Mouse (Mus musculus): ENCODE results near the gene Them5. TPM values are rescaled to one million over a fixed set of nuclear protein-coding genes. Genes with fewer than 3 reads are reported as not detected.

The Them5 gene
- polyA plus RNA-seq, 1 experiment from 2014 or later = not detected

DNA sequence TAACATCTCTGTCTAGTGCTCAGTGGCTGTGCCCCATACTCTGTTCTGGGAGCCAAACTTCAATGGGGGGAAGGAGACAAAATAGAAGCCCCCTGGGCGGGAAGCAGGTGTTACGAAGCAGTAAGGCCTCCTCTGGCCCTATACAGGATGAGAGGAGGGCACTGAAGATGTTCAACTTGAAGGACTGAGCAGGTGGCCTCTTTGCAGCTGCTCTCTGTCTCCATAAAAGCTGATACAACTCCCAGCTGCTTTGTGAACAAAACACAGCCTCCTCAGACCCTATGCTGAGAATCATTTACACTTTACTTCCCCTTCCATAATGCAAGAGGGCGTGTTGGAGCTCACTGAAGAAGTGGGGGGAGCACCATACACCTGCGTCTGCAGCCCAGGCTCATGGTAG is 44.8 kb downstream of the Them5 start:
- Histone ChIP-seq H3K27me3 (no peaks in the 10 kb centered on the region), H3K4me3 (replicated peaks) (no peak overlapping the region), H3K4me1 (replicated peaks) (no peaks in the 10 kb centered on the region), H3K9me3 (replicated peaks) (no peaks in the 10 kb centered on the region), H3K4me2 (no peak overlapping the region), H3K27ac (no peak overlapping the region), H3K9ac (no peak overlapping the region), H3K36me3 (no peaks in the 10 kb centered on the region)
- DNase-seq (no peak), ATAC-seq (ENCODE audit: low read depth) (no peak)
- WGBS (ENCODE audit: insufficient replicate concordance) = 50% methylated on average over 4 of the region's 4 CpGs

DNA sequence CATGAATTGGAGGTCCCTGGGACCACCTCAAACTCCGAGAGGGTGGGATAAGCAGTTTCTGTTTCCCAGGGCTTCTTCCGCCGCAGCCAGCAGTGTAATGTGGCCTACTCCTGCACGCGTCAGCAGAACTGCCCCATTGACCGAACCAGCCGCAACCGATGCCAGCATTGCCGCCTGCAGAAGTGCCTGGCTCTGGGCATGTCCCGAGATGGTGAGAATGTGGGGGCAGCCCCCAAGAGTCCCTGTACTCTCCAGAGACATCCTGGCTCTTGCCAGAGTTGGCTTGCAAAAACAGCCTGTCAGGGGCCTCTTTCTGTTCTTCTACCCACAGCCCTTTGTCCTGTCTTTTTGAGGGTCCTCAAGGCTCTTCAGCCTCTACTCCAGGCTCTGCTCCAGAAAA is 45.5 kb downstream of the Them5 start:
- no peak for ATAC-seq (ENCODE audit: low read depth)
- Histone ChIP-seq H3K27ac (no peak overlapping the region), H3K36me3 (no peaks in the 10 kb centered on the region), H3K27me3 (no peaks in the 10 kb centered on the region), H3K9me3 (replicated peaks) (no peaks in the 10 kb centered on the region), H3K4me2 (no peak overlapping the region), H3K4me3 (replicated peaks) (no peak overlapping the region), H3K4me1 (replicated peaks) (no peaks in the 10 kb centered on the region), H3K9ac (no peak overlapping the region)
- no peak for DNase-seq
- WGBS (ENCODE audit: insufficient replicate concordance) = 80% methylated on average over 10 of the region's 10 CpGs

DNA sequence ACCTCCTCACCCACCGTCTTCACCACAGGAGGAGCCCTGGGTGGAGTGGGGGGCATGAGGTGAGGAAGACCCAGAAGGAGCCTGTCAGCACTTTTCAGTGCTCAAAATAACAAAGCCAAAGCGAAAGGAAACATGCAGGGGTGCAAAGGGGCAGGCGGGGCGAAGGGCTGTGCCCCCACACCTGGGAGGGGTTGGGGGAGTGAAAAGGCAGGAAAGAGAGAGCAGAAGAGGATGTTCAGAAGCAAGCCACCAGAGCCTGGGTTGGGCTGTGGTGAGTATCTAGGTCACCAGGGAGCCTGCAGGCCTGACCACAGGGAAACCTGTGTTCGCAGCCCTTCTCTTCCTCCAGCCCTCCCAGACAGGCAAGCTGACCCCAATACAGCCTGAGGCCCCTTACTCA is 46.1 kb downstream of the Them5 start:
- WGBS (ENCODE audit: insufficient replicate concordance) = 36% methylated on average over 5 of the region's 5 CpGs
- ATAC-seq (ENCODE audit: low read depth) = no peak
- H3K9me3 ChIP-seq (replicated peaks) = no peaks in the 10 kb centered on the region
- no peak overlapping the region for H3K9ac ChIP-seq
- no peak overlapping the region for H3K4me3 ChIP-seq (replicated peaks)
- no peak for DNase-seq
- no peak overlapping the region for H3K27ac ChIP-seq
- H3K4me1 ChIP-seq (replicated peaks) = no peaks in the 10 kb centered on the region
- no peaks in the 10 kb centered on the region for H3K36me3 ChIP-seq
- H3K27me3 ChIP-seq = no peaks in the 10 kb centered on the region
- no peak overlapping the region for H3K4me2 ChIP-seq

DNA sequence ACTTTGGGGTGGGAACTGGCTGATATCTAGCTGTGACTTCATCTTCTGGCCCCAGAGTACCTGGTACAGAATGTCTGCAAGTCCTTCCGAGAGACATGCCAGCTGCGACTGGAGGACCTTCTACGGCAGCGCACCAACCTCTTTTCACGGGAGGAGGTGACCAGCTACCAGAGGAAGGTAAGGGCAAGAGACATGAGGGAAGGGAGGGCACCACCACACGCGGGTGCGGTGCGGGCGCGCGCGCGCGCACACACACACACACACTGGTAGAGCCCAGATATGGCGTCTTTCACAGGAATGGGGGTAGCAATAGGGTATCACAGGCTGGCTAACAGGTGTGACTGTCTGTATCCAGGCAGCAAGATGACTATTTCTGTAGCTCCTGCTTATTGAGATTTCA is 47.5 kb downstream of the Them5 start:
- H3K9ac ChIP-seq = no peak overlapping the region
- no peak overlapping the region for H3K4me2 ChIP-seq
- H3K4me3 ChIP-seq (replicated peaks) = no peak overlapping the region
- no peaks in the 10 kb centered on the region for H3K9me3 ChIP-seq (replicated peaks)
- DNase-seq (no peak), ATAC-seq (ENCODE audit: low read depth) (no peak)
- H3K36me3 ChIP-seq = no peaks in the 10 kb centered on the region
- H3K4me1 ChIP-seq (replicated peaks) = no peaks in the 10 kb centered on the region
- WGBS (ENCODE audit: insufficient replicate concordance) = 87% methylated on average over 16 of the region's 16 CpGs
- no peak overlapping the region for H3K27ac ChIP-seq
- H3K27me3 ChIP-seq = no peaks in the 10 kb centered on the region

DNA sequence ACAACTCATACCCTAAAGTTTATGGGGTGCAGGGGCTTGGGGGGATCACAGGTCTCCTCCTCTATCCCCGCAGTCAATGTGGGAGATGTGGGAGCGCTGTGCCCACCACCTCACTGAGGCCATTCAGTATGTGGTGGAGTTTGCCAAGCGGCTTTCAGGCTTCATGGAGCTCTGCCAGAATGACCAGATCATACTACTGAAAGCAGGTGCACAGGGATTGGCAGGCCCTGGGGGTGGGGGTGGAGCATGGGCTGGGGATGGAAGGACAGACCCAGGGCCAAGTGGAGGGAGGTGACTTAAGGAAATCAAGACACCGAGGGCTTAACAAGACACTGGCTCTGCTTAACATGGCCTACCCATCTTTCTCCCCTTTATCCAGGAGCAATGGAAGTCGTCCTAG is 49.1 kb downstream of the Them5 start:
- no peak for DNase-seq
- H3K9ac ChIP-seq = no peak overlapping the region
- no peaks in the 10 kb centered on the region for H3K27me3 ChIP-seq
- H3K4me3 ChIP-seq (replicated peaks) = no peak overlapping the region
- WGBS (ENCODE audit: insufficient replicate concordance) = 65% methylated on average over 5 of the region's 5 CpGs
- no peak overlapping the region for H3K4me2 ChIP-seq
- no peaks in the 10 kb centered on the region for H3K4me1 ChIP-seq (replicated peaks)
- H3K36me3 ChIP-seq = no peaks in the 10 kb centered on the region
- no peaks in the 10 kb centered on the region for H3K9me3 ChIP-seq (replicated peaks)
- no peak for ATAC-seq (ENCODE audit: low read depth)
- no peak overlapping the region for H3K27ac ChIP-seq

DNA sequence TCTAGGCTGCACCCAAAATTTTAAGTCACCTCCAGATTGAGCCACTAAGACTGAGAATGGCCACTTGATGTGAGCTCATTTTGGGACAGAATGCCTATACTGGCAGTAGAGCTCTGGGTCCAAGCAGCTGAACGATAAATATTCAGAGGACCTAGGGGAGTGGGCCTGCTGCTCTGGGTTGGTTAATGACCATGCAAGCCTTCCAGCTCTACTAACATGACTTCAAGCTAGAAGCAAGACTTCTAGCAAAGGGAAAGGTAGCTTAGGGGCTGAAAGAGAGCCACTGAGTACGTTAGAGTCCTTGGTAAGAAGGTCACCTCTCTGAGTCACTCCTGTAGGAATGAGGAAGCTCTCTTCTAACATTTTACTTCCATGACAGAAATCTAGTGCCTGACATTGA is 50.2 kb downstream of the Them5 start:
- 53% methylated on average over 2 of the region's 2 CpGs for WGBS (ENCODE audit: insufficient replicate concordance)
- Histone ChIP-seq H3K27me3 (peaks cover 7% of the 10 kb centered on the region), H3K4me2 (no peak overlapping the region), H3K9me3 (replicated peaks) (no peaks in the 10 kb centered on the region), H3K9ac (no peak overlapping the region), H3K36me3 (no peaks in the 10 kb centered on the region), H3K4me1 (replicated peaks) (no peaks in the 10 kb centered on the region), H3K4me3 (replicated peaks) (no peak overlapping the region), H3K27ac (no peak overlapping the region)
- ATAC-seq (ENCODE audit: low read depth) = no peak
- no peak for DNase-seq

DNA sequence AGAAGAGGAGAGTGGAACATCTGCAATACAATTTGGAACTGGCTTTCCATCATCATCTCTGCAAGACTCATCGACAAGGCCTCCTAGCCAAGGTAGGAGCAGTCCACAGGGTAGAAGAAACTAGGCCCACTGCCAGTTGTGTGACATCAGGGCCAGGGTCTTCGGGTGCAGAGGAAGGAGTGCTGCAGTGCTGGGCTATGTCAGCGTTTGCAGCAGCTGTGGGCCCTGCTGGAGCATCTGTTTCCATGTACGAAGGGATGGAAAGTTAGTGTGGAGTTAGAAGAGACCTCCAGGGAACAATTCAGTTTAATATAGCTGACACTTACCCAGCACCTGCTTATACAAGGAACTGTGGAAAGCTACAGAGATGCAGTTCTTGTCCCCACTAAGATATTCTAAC is 51.1 kb downstream of the Them5 start:
- 52% methylated on average over 4 of the region's 4 CpGs for WGBS (ENCODE audit: insufficient replicate concordance)
- Histone ChIP-seq H3K36me3 (no peaks in the 10 kb centered on the region), H3K4me3 (replicated peaks) (no peak overlapping the region), H3K4me2 (no peak overlapping the region), H3K9me3 (replicated peaks) (no peaks in the 10 kb centered on the region), H3K4me1 (replicated peaks) (no peaks in the 10 kb centered on the region), H3K27me3 (peaks cover 16% of the 10 kb centered on the region), H3K9ac (no peak overlapping the region), H3K27ac (no peak overlapping the region)
- ATAC-seq (ENCODE audit: low read depth) (no peak), DNase-seq (no peak)

DNA sequence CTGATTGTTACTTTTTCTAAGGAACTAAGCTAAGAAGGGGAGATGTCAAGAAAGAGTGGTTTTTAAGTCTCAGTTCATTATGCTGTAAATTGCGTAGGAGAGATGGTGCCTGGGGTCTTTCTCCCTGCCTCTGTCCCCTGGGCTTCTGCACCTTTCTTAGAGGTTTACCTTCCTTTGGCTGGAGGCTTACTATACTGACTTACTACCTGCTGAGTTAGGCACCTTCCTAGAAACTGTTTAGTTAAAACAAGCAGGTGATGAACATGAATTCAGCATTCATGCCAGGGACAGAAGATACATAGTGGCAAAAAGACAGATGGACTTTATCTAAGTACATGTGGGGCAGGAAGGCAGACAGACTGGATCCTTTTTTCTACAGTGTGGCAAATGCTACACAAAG is 54.4 kb downstream of the Them5 start:
- DNase-seq (no peak), ATAC-seq (ENCODE audit: low read depth) (no peak)
- 47% methylated on average over 1 of the region's 1 CpGs for WGBS (ENCODE audit: insufficient replicate concordance)
- Histone ChIP-seq H3K4me3 (replicated peaks) (no peak overlapping the region), H3K4me1 (replicated peaks) (no peaks in the 10 kb centered on the region), H3K9ac (no peak overlapping the region), H3K9me3 (replicated peaks) (no peaks in the 10 kb centered on the region), H3K27me3 (peaks cover 49% of the 10 kb centered on the region), H3K27ac (no peak overlapping the region), H3K4me2 (no peak overlapping the region), H3K36me3 (no peaks in the 10 kb centered on the region)

DNA sequence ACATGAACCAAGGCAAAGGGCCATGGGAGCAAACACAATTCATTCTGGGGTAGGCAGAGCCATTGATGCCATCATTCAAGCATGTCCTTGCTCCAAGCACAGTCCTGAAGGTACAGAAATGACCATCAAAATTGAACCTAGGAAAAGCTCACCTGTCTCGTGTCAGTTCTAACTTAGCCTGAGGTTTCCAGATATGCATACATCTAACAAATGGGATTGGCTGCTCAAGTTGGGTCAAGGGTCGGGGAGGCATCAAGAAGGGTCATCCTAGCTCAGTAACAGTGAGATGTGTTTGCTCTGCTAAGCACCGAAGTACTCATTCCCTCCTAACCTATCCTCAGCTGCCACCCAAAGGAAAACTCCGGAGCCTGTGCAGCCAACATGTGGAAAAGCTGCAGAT is 55.0 kb downstream of the Them5 start:
- 55% methylated on average over 4 of the region's 4 CpGs for WGBS (ENCODE audit: insufficient replicate concordance)
- DNase-seq = no peak
- no peak overlapping the region for H3K27ac ChIP-seq
- no peak for ATAC-seq (ENCODE audit: low read depth)
- H3K4me2 ChIP-seq = no peak overlapping the region
- H3K4me3 ChIP-seq (replicated peaks) = no peak overlapping the region
- no peak overlapping the region for H3K9ac ChIP-seq
- H3K9me3 ChIP-seq (replicated peaks) = no peaks in the 10 kb centered on the region
- no peaks in the 10 kb centered on the region for H3K36me3 ChIP-seq
- peaks cover 54% of the 10 kb centered on the region for H3K27me3 ChIP-seq
- no peaks in the 10 kb centered on the region for H3K4me1 ChIP-seq (replicated peaks)

Other genes with a start within 250 kb of the Them5 start
- not detected in 2 replicates for gene Gm10696, start 163.9 kb upstream of the Them5 start, polyA plus RNA-seq (2015; fragmentation: Nextera tagmentation; extraction: Ambion mirVana)
- not detected in 2 replicates for gene Gm5286, start 145.4 kb upstream of the Them5 start, polyA plus RNA-seq (2015; fragmentation: Nextera tagmentation; extraction: Ambion mirVana)
- gene Gm4778, start 78.1 kb upstream of the Them5 start, polyA plus RNA-seq (2015; fragmentation: Nextera tagmentation; extraction: Ambion mirVana) = not detected in 2 replicates
- 2.6 and 3.6 TPM in 2 replicates for gene Them4, start 32.0 kb upstream of the Them5 start, polyA plus RNA-seq (2015; fragmentation: Nextera tagmentation; extraction: Ambion mirVana)
- gene C2cd4d, start 20.3 kb downstream of the Them5 start, polyA plus RNA-seq (2015; fragmentation: Nextera tagmentation; extraction: Ambion mirVana) = 0.22 TPM in 1 of 2 replicates, not detected in the other
- 0.58 and 0.65 TPM in 2 replicates for gene Rorc, start 30.7 kb downstream of the Them5 start, polyA plus RNA-seq (2015; fragmentation: Nextera tagmentation; extraction: Ambion mirVana)
- 0.03 and 0.06 TPM in 2 replicates for gene Lingo4, start 56.4 kb downstream of the Them5 start, polyA plus RNA-seq (2015; fragmentation: Nextera tagmentation; extraction: Ambion mirVana)
- 9.5 and 13.9 TPM in 2 replicates for gene Tdrkh, start 71.2 kb downstream of the Them5 start, polyA plus RNA-seq (2015; fragmentation: Nextera tagmentation; extraction: Ambion mirVana)
- 47.5 and 52.5 TPM in 2 replicates for gene Mrpl9, start 101.2 kb downstream of the Them5 start, polyA plus RNA-seq (2015; fragmentation: Nextera tagmentation; extraction: Ambion mirVana)
- 0.19 and 0.45 TPM in 2 replicates for gene Oaz3, start 101.8 kb downstream of the Them5 start, polyA plus RNA-seq (2015; fragmentation: Nextera tagmentation; extraction: Ambion mirVana)
- gene Celf3, start 136.2 kb downstream of the Them5 start, polyA plus RNA-seq (2015; fragmentation: Nextera tagmentation; extraction: Ambion mirVana) = 0.25 and 0.38 TPM in 2 replicates
- not detected in 2 replicates for gene Riiad1, start 138.2 kb downstream of the Them5 start, polyA plus RNA-seq (2015; fragmentation: Nextera tagmentation; extraction: Ambion mirVana)
- 17.1 and 18.7 TPM in 2 replicates for gene Snx27, start 240.6 kb downstream of the Them5 start, polyA plus RNA-seq (2015; fragmentation: Nextera tagmentation; extraction: Ambion mirVana)